Mouse (Mus musculus) gastrocnemius, adult 18-20 months (tissue): ENCODE data around the gene Kcns3. TPM values are rescaled to one million over a fixed set of nuclear protein-coding genes. Genes with fewer than 3 reads are reported as not detected.
A peak's percentile ranks its signal among the peaks of the same experiment; 100 is the strongest.

Experiments
- DNase-seq: peaks from one replicate; pipeline ENCODE4 v3.0.0; 2021; ENCODE audit warnings: low spot score
- long read RNA-seq, 2 experiments: library from polyadenylated mRNA; stranded (forward); transcript quantifications; one replicate each; pipeline ENCODE4 v2.0.0; 2021
- total RNA-seq, 2 experiments: library from RNA; stranded (reverse); gene quantifications; 2 replicates each; pipeline ENCODE4 v1.2.3; 2021

The Kcns3 gene
- total RNA-seq: under 1 TPM; 0.53 to 0.93 TPM
- long read RNA-seq, experiment 1: 0 reads
- long read RNA-seq, experiment 2, partial matches to known transcripts: 0 of 2 reads
- long read RNA-seq, experiment 2, other reads (novel, unspliced or antisense): 1 of 2 reads

- no peak for DNase-seq
Observed at GRCm38 (mm10) chr12:11151015-11151414, at the start of gene Kcns3. Kcns3 (minus strand) TSS chr12:11151056.

DNA sequence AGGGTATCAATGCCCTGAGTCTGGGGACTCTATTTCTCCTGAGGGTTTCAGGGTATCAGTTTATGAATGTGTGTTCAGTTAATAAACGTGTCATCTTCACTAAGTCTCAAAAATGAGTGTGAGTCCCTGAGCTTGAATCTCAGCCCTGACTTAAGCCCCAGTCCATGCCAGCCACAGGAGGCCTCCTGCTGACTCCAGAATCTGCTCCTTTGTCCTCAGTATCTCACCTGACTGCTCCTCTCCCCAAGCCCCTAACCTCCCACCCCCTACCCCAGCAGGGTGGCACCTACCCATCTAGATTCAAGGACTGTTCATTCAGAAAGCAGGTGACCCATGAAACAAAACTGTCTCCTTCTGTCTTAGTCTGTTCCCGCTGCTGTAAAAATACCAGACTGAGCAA is 47.7 kb upstream of the Kcns3 start:
- DNase-seq: no peak

GRCm38 (mm10) chr12:11198026-11198425 is 47.2 kb upstream of the Kcns3 start:
- DNase-seq: no peak

DNA sequence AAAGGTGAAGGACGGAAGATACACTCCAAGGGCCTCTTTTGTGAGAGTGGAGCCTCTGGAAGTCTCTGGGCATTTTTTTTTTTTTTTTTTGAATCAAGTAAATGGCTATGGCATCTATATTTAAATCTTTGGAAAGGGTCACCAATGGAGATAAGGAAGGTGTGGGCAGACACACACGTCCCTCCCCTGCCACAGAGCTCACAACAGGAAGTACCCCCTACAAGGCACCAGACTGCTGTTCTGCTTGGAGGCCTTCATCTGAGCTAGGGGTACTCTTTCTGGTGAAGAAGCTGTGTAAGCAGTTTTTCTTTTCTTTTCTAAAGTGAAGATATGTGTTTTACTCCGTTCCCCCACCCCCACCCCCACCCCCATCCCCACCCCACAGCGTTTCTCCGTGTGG is 46.0 kb upstream of the Kcns3 start:
- DNase-seq: no peak

DNA sequence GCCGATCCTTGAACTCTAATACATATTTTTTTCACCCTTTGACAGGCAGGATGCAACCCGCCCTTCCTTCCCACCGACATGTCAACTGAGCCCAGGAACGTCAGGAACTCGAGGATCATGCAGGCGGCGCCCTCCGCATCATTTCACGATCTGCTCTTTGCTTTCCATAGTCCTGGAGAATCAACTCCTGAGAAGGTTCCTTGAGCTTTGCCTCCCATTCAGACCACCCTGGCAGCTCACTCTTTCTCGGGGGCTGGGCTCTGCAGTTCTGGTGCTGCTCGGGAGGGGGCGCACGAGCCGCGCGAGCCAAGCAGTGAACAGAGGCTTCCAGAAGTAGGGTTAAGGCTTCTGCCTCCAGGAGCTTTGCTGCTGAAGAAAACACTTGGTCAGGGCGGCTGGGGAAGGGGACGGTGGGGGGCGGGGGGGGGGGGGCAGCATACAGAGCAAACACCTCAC is 45.3 kb upstream of the Kcns3 start:
- DNase-seq: peak; percentile 79

GRCm38 (mm10) chr12:11195031-11195430 is 44.2 kb upstream of the Kcns3 start:
- no peak for DNase-seq

GRCm38 (mm10) chr12:11178486-11179154 is 27.8 kb upstream of the Kcns3 start:
- DNase-seq: peak; percentile 86

DNA sequence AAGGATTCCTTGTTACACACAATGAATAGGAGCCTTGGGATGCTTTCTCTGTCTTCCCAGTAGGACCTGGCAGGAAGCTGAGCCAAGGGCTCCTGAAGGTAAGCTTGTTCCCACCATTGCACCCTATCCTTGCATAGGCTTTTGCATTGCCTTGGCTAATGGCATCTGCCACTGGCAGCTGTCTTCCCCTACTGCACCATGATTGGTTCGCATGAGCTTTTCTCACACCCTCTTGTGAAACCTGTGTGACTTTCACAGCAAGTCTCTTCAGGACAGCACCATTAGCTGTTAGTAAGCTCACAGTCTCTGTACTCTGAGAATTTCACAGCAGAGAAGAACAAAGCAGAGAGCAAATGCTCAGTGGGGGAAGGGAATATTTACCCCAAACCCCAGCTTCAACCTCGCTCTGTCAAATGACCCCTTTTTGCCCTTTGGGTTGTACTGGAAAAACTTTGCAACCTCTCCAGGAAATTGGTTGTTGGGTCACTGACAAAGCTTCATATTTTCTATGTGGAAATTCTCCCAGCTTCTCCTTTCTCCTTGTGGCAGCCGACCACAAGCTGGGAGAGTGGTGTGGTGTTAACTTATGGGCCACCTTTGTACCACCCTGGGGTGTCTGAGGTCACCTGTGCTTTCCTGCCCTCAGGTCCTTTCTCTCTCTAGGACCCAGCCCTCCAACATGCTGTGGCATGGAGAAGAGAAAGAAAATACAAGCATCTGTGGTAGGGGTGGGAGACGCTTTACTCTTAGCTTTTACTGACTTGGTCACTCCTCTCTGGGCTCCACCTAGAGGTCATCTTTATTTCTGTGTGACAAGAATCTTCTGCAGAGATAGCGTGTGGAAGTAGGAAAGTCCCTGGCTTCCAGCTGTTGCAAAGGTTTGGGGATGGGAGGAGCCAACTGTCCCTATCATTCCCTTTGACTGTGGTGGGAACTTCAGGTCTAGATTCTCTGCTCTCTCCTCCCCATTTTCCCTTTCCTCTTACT is 26.8 kb upstream of the Kcns3 start:
- DNase-seq: no peak

DNA sequence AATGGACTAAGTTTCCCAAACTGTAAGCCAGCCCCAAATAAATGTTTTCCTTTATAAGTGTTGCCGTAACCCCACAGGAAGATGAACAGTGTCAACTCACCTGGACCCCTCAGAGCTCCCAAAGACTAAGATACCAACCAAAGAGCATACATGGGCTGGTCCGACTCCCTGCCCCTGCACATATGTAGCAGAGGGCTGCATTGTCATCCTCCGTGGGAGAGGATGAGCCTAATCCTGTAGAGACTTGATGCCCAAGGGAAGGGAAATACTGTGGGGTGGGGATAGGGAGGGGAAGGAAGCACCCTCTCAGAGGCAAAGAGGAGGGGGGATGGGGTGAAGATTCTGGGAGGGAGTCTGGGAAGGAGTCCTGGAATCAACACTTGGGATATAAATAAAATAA is 7.8 kb upstream of the Kcns3 start:
- DNase-seq: no peak

GRCm38 (mm10) chr12:11155123-11155522 is 4.3 kb upstream of the Kcns3 start:
- DNase-seq: no peak

DNA sequence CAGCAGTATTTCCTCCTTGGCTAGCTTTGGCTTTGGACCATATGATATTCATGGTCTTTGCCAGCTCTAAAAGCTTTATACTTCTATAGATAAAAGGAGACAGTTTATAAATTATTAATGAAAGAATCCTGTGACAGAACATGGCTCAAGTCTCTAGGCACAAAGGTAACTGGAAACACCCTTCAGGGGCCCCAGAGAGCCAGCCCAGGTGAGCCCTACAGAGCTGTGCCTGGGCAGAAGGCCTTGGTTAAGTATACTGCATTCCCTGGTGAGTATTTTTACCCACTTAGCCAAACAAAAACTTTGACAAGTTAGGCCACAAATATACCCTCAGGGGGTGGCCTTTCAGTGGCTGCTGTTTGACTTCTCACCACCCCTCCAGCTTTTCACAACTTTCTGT is 2.7 kb upstream of the Kcns3 start:
- DNase-seq: no peak

GRCm38 (mm10) chr12:11150192-11150935 is 492 bp downstream of the Kcns3 start:
- DNase-seq: peak; percentile 10

- peak; percentile 46 for DNase-seq
Observed at GRCm38 (mm10) chr12:11149421-11150191, 1.2 kb downstream of the Kcns3 start.

- DNase-seq: no peak
Observed at GRCm38 (mm10) chr12:11149121-11149420, 1.8 kb downstream of the Kcns3 start.

GRCm38 (mm10) chr12:11144894-11145293 is 6.0 kb downstream of the Kcns3 start:
- DNase-seq: peak; percentile 16

DNA sequence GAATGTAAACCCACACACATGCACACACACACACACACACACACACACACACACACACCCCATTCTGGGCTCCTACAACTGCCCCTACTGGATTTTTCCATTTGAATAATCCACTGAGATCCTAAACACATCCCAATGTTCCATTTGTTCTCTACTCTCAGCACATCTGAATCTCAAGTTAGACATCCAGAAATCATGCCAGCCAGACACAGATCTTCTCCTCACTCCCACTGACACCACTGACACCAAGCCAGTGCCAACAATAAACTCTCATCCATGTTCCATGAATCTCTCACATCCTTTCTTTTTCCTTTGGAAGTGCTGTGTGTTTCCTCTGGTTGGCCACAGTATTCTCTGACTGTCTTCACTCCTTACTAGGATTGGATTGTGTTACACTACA is 18.4 kb downstream of the Kcns3 start:
- no peak for DNase-seq

DNA sequence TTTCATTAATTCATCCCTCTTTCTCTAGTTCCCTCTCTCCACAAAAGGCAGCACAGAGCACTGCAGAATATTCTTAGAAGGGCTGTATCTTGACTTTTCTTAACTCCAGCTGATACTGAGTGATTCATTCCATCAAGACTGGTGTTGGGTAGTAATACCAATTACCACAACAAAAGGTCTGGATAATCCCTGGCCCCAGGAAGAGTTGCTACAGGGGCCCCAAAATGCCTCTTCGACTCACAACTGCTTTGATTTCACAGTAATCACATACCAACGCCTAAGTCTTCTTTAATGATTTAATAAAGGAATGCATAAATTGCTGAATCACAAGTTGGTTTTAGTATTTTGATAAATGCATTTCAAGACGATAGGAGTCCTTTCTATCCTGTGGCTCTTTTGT is 21.7 kb downstream of the Kcns3 start:
- DNase-seq: no peak

GRCm38 (mm10) chr12:11126186-11126759 is 24.6 kb downstream of the Kcns3 start:
- no peak for DNase-seq

GRCm38 (mm10) chr12:11101565-11101964 is 49.3 kb downstream of the Kcns3 start:
- DNase-seq: no peak

GRCm38 (mm10) chr12:11088626-11089372 is 62.1 kb downstream of the Kcns3 start:
- DNase-seq: peak; percentile 20
